Mouse (Mus musculus) gastrocnemius, postnatal 36 days (tissue): Measurements from ENCODE around the gene Mcm6. TPM values are rescaled to one million over a fixed set of nuclear protein-coding genes. Genes with fewer than 3 reads are reported as not detected.
A peak's percentile ranks its signal among the peaks of the same experiment; 100 is the strongest.

Source experiments
- DNase-seq, 2 experiments: peaks; one replicate each; pipeline ENCODE4 v3.0.0; 2022
- intact Hi-C: fragments of 180-260 bp; cut with DNase I; formaldehyde crosslinking; loops from one replicate; pipeline ENCODE4 v1.15.1; 2025
- long read RNA-seq, 2 experiments: library from polyadenylated mRNA; stranded (forward); transcript quantifications; one replicate each; pipeline ENCODE4 v2.0.0; 2021
- total RNA-seq, 2 experiments: library from RNA; stranded (reverse); gene quantifications; 2 replicates each; pipeline ENCODE4 v1.2.3; 2021

Gene Mcm6
- total RNA-seq = 1 to 10 TPM; 2.1 to 2.2 TPM
- long read RNA-seq, experiment 1 = 0 reads
- long read RNA-seq, experiment 2, partial matches to known transcripts = 0 of 5 reads
- long read RNA-seq, experiment 2, other reads (novel, unspliced or antisense) = 1 of 5 reads

GRCm38 (mm10) chr1:128359554-128360376, at the start of gene Mcm6:
Gene Mcm6, minus strand, starts transcription at chr1:128359664.
- intact Hi-C loops = no loop called here
- DNase-seq = peak; percentile 86 to 91

GRCm38 (mm10) chr1:128406846-128407245, 47.4 kb upstream of the Mcm6 start:
- DNase-seq = no peak
- intact Hi-C loops = no loop called here

- intact Hi-C loops = no loop called here
- DNase-seq = no peak
Observed at GRCm38 (mm10) chr1:128405675-128406074, 46.2 kb upstream of the Mcm6 start.

- no peak for DNase-seq
- intact Hi-C loops = no loop called here
Observed at GRCm38 (mm10) chr1:128405041-128405481, 45.6 kb upstream of the Mcm6 start.

GRCm38 (mm10) chr1:128400926-128401325, 41.5 kb upstream of the Mcm6 start:
- intact Hi-C loops = no loop called here
- no peak for DNase-seq

GRCm38 (mm10) chr1:128399941-128400915, 40.8 kb upstream of the Mcm6 start:
- intact Hi-C loops = no loop called here

GRCm38 (mm10) chr1:128398738-128399445, 39.4 kb upstream of the Mcm6 start:
- no peak for DNase-seq
- intact Hi-C loops = no loop called here

More at GRCm38 (mm10) chr1:128399941-128400915, 40.8 kb upstream of the Mcm6 start:
- no peak for DNase-seq

GRCm38 (mm10) chr1:128394657-128395056, 35.2 kb upstream of the Mcm6 start:
- intact Hi-C loops = no loop called here
- no peak for DNase-seq

- intact Hi-C loops = no loop called here
- no peak for DNase-seq
Observed at GRCm38 (mm10) chr1:128392382-128392781, 32.9 kb upstream of the Mcm6 start.

- intact Hi-C loops = no loop called here
- DNase-seq = no peak
Observed at GRCm38 (mm10) chr1:128386487-128386886, 27.0 kb upstream of the Mcm6 start.

GRCm38 (mm10) chr1:128376841-128377240, 17.4 kb upstream of the Mcm6 start:
- no peak for DNase-seq
- intact Hi-C loops = no loop called here

- no peak for DNase-seq
- intact Hi-C loops = loop anchor here (5.0 kb wide), 1 partner anchor 220 kb away; the partner anchor contains the start of gene Cxcr4
Observed at GRCm38 (mm10) chr1:128372143-128372860, 12.8 kb upstream of the Mcm6 start.

GRCm38 (mm10) chr1:128368732-128369441, 9.4 kb upstream of the Mcm6 start:
- no peak for DNase-seq
- intact Hi-C loops = loop anchor here (2.0 kb wide), 1 partner anchor 456 kb away; no protein-coding TSS in a partner anchor

GRCm38 (mm10) chr1:128360601-128361000, 1.1 kb upstream of the Mcm6 start:
- DNase-seq = no peak
- intact Hi-C loops = no loop called here

GRCm38 (mm10) chr1:128358916-128359553, 429 bp downstream of the Mcm6 start:
- intact Hi-C loops = no loop called here
- DNase-seq = no peak

- DNase-seq = no peak
- intact Hi-C loops = no loop called here
Observed at GRCm38 (mm10) chr1:128358276-128358675, 1.2 kb downstream of the Mcm6 start.

GRCm38 (mm10) chr1:128357452-128357851, 2.0 kb downstream of the Mcm6 start:
- intact Hi-C loops = no loop called here

GRCm38 (mm10) chr1:128353092-128353491, 6.4 kb downstream of the Mcm6 start:
- intact Hi-C loops = no loop called here
- DNase-seq = no peak

More at GRCm38 (mm10) chr1:128357452-128357851, 2.0 kb downstream of the Mcm6 start:
- no peak for DNase-seq
